8 mouse cellular contexts compared by ENCODE assay signal in genomic region chr2:158745049-158745482, GRCm38 (mm10). TPM values are rescaled to one million over a fixed set of nuclear protein-coding genes. Genes with fewer than 3 reads are reported as not detected.
DNase-seq lines count a peak whose midpoint lies in the region; ATAC-seq lines count a peak whose summit lies in the region.

No protein-coding gene starts in this region.

- H3K27me3 ChIP-seq in embryonic facial prominence, embryonic 11.5 days (ENCODE audit: control insufficient read depth, insufficient read depth, low read length) = no peaks in the 10 kb centered on the region
- no peaks in the 10 kb centered on the region for H3K27me3 ChIP-seq in midbrain, embryonic 11.5 days (ENCODE audit: control insufficient read depth, insufficient read depth, low read length)

- no peak overlapping the region for H3K27ac ChIP-seq in embryonic facial prominence, embryonic 11.5 days (replicated peaks; ENCODE audit: low read depth, low read length)
- H3K27ac ChIP-seq in midbrain, embryonic 11.5 days (ENCODE audit: low read depth, low read length) = no peak overlapping the region

- H3K9ac ChIP-seq in embryonic facial prominence, embryonic 11.5 days (replicated peaks; ENCODE audit: low read length) = no peak overlapping the region
- H3K9ac ChIP-seq in midbrain, embryonic 11.5 days (ENCODE audit: low read length) = no peak overlapping the region

- H3K4me3 ChIP-seq in embryonic facial prominence, embryonic 11.5 days (ENCODE audit: low read depth, low read length) = no peak overlapping the region
- no peak overlapping the region for H3K4me3 ChIP-seq in midbrain, embryonic 11.5 days (ENCODE audit: low read depth, low read length)

- H3K4me2 ChIP-seq in embryonic facial prominence, embryonic 11.5 days (ENCODE audit: low read depth, low read length) = no peak overlapping the region
- H3K4me2 ChIP-seq in midbrain, embryonic 11.5 days = no peak overlapping the region

- peak; percentile 31 for DNase-seq in cerebellum, adult 9-10 months
- no peak for DNase-seq in cerebellum, adult 11 months
- peak; percentile 24 for DNase-seq in right cerebral cortex, postnatal 25 days
- no peak for DNase-seq in right cerebral cortex, postnatal 14 days
- DNase-seq in embryonic facial prominence, embryonic 11.5 days (ENCODE audit: low spot score) = peak; percentile 68
- peak; percentile 35 for DNase-seq in kidney, postnatal 14 days
- DNase-seq in midbrain, embryonic 11.5 days (ENCODE audit: low spot score, missing footprints) = peak; percentile 84
- no peak for DNase-seq in urinary bladder, postnatal 10 days (ENCODE audit: low spot score)

- H3K4me1 ChIP-seq in embryonic facial prominence, embryonic 11.5 days (ENCODE audit: control insufficient read depth, insufficient read depth, low read length) = no peaks in the 10 kb centered on the region
- peaks cover 3% of the 10 kb centered on the region; the same call in 1 of the 2 replicates for H3K4me1 ChIP-seq in midbrain, embryonic 11.5 days (ENCODE audit: control insufficient read depth, insufficient read depth, low read length)

- WGBS in embryonic facial prominence, embryonic 11.5 days = 13% methylated on average over 2 of the region's 2 CpGs
- WGBS in midbrain, embryonic 11.5 days = 14% methylated on average over 2 of the region's 2 CpGs

- no peak for ATAC-seq in embryonic facial prominence, embryonic 11.5 days (replicated peaks; ENCODE audit: insufficient number of reproducible peaks, low FRiP score, low TSS enrichment, low read depth)
- peak; percentile 52; the same call in 1 of the 2 replicates for ATAC-seq in midbrain, embryonic 11.5 days (ENCODE audit: low FRiP score)

- H3K36me3 ChIP-seq in embryonic facial prominence, embryonic 11.5 days (replicated peaks; ENCODE audit: control insufficient read depth, insufficient read depth, low read depth, low read length) = no peaks in the 10 kb centered on the region
- H3K36me3 ChIP-seq in midbrain, embryonic 11.5 days (ENCODE audit: control insufficient read depth, insufficient read depth, low read length) = no peaks in the 10 kb centered on the region

- H3K9me3 ChIP-seq in embryonic facial prominence, embryonic 11.5 days (replicated peaks; ENCODE audit: control insufficient read depth, low read length) = no peaks in the 10 kb centered on the region
- H3K9me3 ChIP-seq in midbrain, embryonic 11.5 days (ENCODE audit: control insufficient read depth, low read length) = no peaks in the 10 kb centered on the region

RNA-seq across cellular contexts. Expression of gene Fam83d, which starts 22.8 kb away (rescaled TPM):
- polyA plus RNA-seq in embryonic facial prominence, embryonic 11.5 days (2014; fragmentation: Nextera tagmentation; extraction: Ambion mirVana) = 47.1 and 54.1 TPM in 2 replicates
- polyA plus RNA-seq in midbrain, embryonic 11.5 days (2014; fragmentation: Nextera tagmentation; extraction: Ambion mirVana) = 48.5 and 48.8 TPM in 2 replicates

RNA-seq across cellular contexts. Expression of gene Dhx35, which starts 49.5 kb away (rescaled TPM):
- polyA plus RNA-seq in embryonic facial prominence, embryonic 11.5 days (2014; fragmentation: Nextera tagmentation; extraction: Ambion mirVana) = 15.6 and 16.8 TPM in 2 replicates
- polyA plus RNA-seq in midbrain, embryonic 11.5 days (2014; fragmentation: Nextera tagmentation; extraction: Ambion mirVana) = 16.1 and 18.3 TPM in 2 replicates

Comparison
In these comparisons a context has a peak if more than half of its experiments do, and no peak if none do; other contexts are left out.
1. DNase-seq: peak in cerebellum, adult 9-10 months (single experiment), right cerebral cortex, postnatal 25 days (single experiment), embryonic facial prominence, embryonic 11.5 days (single experiment), kidney, postnatal 14 days (single experiment) and midbrain, embryonic 11.5 days (single experiment); none in cerebellum, adult 11 months (single experiment), right cerebral cortex, postnatal 14 days (single experiment) and urinary bladder, postnatal 10 days (single experiment).